Mouse (Mus musculus) midbrain, postnatal 0 days (tissue): ENCODE data around the gene A430078G23Rik. TPM values are rescaled to one million over a fixed set of nuclear protein-coding genes. Genes with fewer than 3 reads are reported as not detected.

Experiments
- ATAC-seq: fragments of 200-750 bp; cut with Nextera tagmentation; 2 replicates; pipeline ENCODE4 v1.8.0; 2017; ENCODE audit warnings: moderate number of reproducible peaks, mild to moderate bottlenecking, moderate TSS enrichment, moderate library complexity; ENCODE audit not compliant: low FRiP score
- DNase-seq: peaks from one replicate; pipeline ENCODE4 v3.0.0-alpha.2; 2015; ENCODE audit warnings: low spot score
- H3K27ac ChIP-seq: fragments of 300-500 bp; sonication (generic); 2 replicates; pipeline ENCODE4 v1.5.1; 2014; ENCODE audit warnings: low read depth, mild to moderate bottlenecking, low read length, mixed read lengths
- H3K27me3 ChIP-seq: fragments of 300-500 bp; sonication (generic); 2 replicates; pipeline ENCODE4 v1.6.1; 2014; ENCODE audit warnings: low read length, control low read depth, mixed read lengths; ENCODE audit not compliant: insufficient read depth
- H3K36me3 ChIP-seq: fragments of 300-500 bp; sonication (generic); 2 replicates; pipeline ENCODE4 v1.6.1; 2014; ENCODE audit warnings: low read length, control low read depth, mixed read lengths; ENCODE audit not compliant: insufficient read depth
- H3K4me1 ChIP-seq: fragments of 300-500 bp; sonication (generic); 2 replicates; pipeline ENCODE4 v1.6.1; 2014; ENCODE audit warnings: mild to moderate bottlenecking, control low read depth, antibody characterized with exemption, low read length, mixed read lengths; ENCODE audit not compliant: insufficient read depth
- H3K4me2 ChIP-seq: fragments of 300-500 bp; sonication (generic); 2 replicates; pipeline ENCODE4 v1.6.1; 2014; ENCODE audit warnings: low read depth, mild to moderate bottlenecking, low read length, mixed read lengths; ENCODE audit not compliant: poor library complexity, severe bottlenecking
- H3K4me3 ChIP-seq: fragments of 300-500 bp; sonication (generic); 2 replicates; pipeline ENCODE4 v1.5.1; 2014; ENCODE audit warnings: low read depth, mild to moderate bottlenecking, low read length, moderate library complexity
- H3K9ac ChIP-seq: fragments of 300-500 bp; sonication (generic); replicated peaks from 2 replicates; pipeline ENCODE4 v1.6.1; 2014; ENCODE audit warnings: mild to moderate bottlenecking, low read length, moderate library complexity, mixed read lengths; ENCODE audit not compliant: poor library complexity, severe bottlenecking
- H3K9me3 ChIP-seq: fragments of 300-500 bp; sonication (generic); 2 replicates; pipeline ENCODE4 v1.6.1; 2016; ENCODE audit warnings: low read length, control low read depth
- CTCF ChIP-seq: IDR thresholded peaks from 2 replicates; pipeline ENCODE4 v1.5.1; 2016; ENCODE audit warnings: antibody characterized with exemption, mild to moderate bottlenecking
- WGBS: fragments of 180-500 bp; shearing (Covaris S2); extraction: QIAGEN DNeasy Blood & Tissue Kit; methylation state at CpG from one replicate; pipeline ENCODE4 v1.1.7; 2014; 5-methylcytosine and 5-hydroxymethylcytosine counted together
- polyA plus RNA-seq: library from polyadenylated mRNA; unstranded; fragments of >200 nt; fragmentation: Nextera tagmentation; extraction: Ambion mirVana; gene quantifications from 2 replicates; pipeline ENCODE4 v1.2.1, GENCODE M21; 2015
- total RNA-seq: library from RNA; depleted of rRNA; stranded (reverse); fragments of >200 nt; gene quantifications from 2 replicates; pipeline ENCODE4 v1.2.3, GENCODE M21; 2014

Gene A430078G23Rik
- total and polyA plus RNA-seq, 2 experiments from 2014 or later = not detected

- TF ChIP-seq CTCF = peak; percentile 23; the same call in 1 of the 2 replicates
- WGBS = 1% methylated on average over 48 of the region's 48 CpGs
Observed at GRCm38 (mm10) chr8:3392771-3393710, 39.8 kb downstream of the A430078G23Rik start, which contains the start of gene Arhgef18. Gene Arhgef18 (plus strand): TSS chr8:3393006.

GRCm38 (mm10) chr8:3394600-3394999 lies 41.4 kb downstream of the A430078G23Rik start:
- DNase-seq = peak; percentile 63
- Histone ChIP-seq H3K9me3 (no peaks in the 10 kb centered on the region), H3K9ac (0 out of 2 replicates have a peak overlapping the region, but pooled peaks have one; percentile 3), H3K36me3 (no peaks in the 10 kb centered on the region), H3K27me3 (no peaks in the 10 kb centered on the region), H3K4me1 (peaks cover 7% of the 10 kb centered on the region; the same call in 1 of the 2 replicates), H3K27ac (no peak overlapping the region), H3K4me3 (no peak overlapping the region), H3K4me2 (peak overlapping the region; percentile 15; the same call in 1 of the 2 replicates)
- WGBS = 14% methylated on average over 6 of the region's 6 CpGs
- no peak for ATAC-seq
- no peak for TF ChIP-seq CTCF

More at GRCm38 (mm10) chr8:3392771-3393710, 39.8 kb downstream of the A430078G23Rik start, which contains the start of gene Arhgef18:
- Histone ChIP-seq H3K36me3 (no peaks in the 10 kb centered on the region), H3K27me3 (no peaks in the 10 kb centered on the region), H3K9ac (peak within 1 kb of the TSS; percentile 75), H3K4me3 (peak within 1 kb of the TSS; percentile 83), H3K4me1 (peaks cover 7% of the 10 kb centered on the region; the same call in 1 of the 2 replicates), H3K27ac (peak within 1 kb of the TSS; percentile 55; the same call in 1 of the 2 replicates), H3K9me3 (no peaks in the 10 kb centered on the region), H3K4me2 (peak within 1 kb of the TSS; percentile 87)
- ATAC-seq (peak; percentile 95), DNase-seq (peak; percentile 85)

- no peaks in the 10 kb centered on the region for H3K9me3 ChIP-seq
- no peak overlapping the region for H3K9ac ChIP-seq
- H3K36me3 ChIP-seq = no peaks in the 10 kb centered on the region
- DNase-seq (no peak), ATAC-seq (no peak)
- peaks cover 7% of the 10 kb centered on the region; the same call in 1 of the 2 replicates for H3K4me1 ChIP-seq
- H3K27me3 ChIP-seq = no peaks in the 10 kb centered on the region
- 15% methylated on average over 4 of the region's 4 CpGs for WGBS
- no peak overlapping the region for H3K4me3 ChIP-seq
- TF ChIP-seq CTCF = no peak
- peak overlapping the region; percentile 15; the same call in 1 of the 2 replicates for H3K4me2 ChIP-seq
- no peak overlapping the region for H3K27ac ChIP-seq
Observed at GRCm38 (mm10) chr8:3395246-3395645, 42.0 kb downstream of the A430078G23Rik start.

- Histone ChIP-seq H3K36me3 (no peaks in the 10 kb centered on the region), H3K4me1 (peaks cover 7% of the 10 kb centered on the region; the same call in 1 of the 2 replicates), H3K9me3 (no peaks in the 10 kb centered on the region), H3K9ac (no peak overlapping the region), H3K4me2 (no peak overlapping the region), H3K4me3 (no peak overlapping the region), H3K27ac (no peak overlapping the region), H3K27me3 (no peaks in the 10 kb centered on the region)
- no peak for TF ChIP-seq CTCF
- no peak for ATAC-seq
- no peak for DNase-seq
- WGBS = 86% methylated on average over 3 of the region's 3 CpGs
Observed at GRCm38 (mm10) chr8:3397597-3397996, 44.4 kb downstream of the A430078G23Rik start.

- no peak overlapping the region for H3K27ac ChIP-seq
- no peak for TF ChIP-seq CTCF
- DNase-seq (no peak), ATAC-seq (no peak)
- H3K9me3 ChIP-seq = no peaks in the 10 kb centered on the region
- no peaks in the 10 kb centered on the region for H3K27me3 ChIP-seq
- 32% methylated on average over 2 of the region's 2 CpGs for WGBS
- H3K4me1 ChIP-seq = no peaks in the 10 kb centered on the region
- no peak overlapping the region for H3K4me3 ChIP-seq
- no peak overlapping the region for H3K9ac ChIP-seq
- H3K36me3 ChIP-seq = no peaks in the 10 kb centered on the region
- no peak overlapping the region for H3K4me2 ChIP-seq
Observed at GRCm38 (mm10) chr8:3400509-3400908, 47.3 kb downstream of the A430078G23Rik start.

GRCm38 (mm10) chr8:3407417-3407816 lies 54.2 kb downstream of the A430078G23Rik start:
- no peak overlapping the region for H3K4me3 ChIP-seq
- 87% methylated on average over 3 of the region's 3 CpGs for WGBS
- no peak for ATAC-seq
- TF ChIP-seq CTCF = no peak
- H3K27ac ChIP-seq = no peak overlapping the region
- no peak overlapping the region for H3K4me2 ChIP-seq
- no peaks in the 10 kb centered on the region for H3K27me3 ChIP-seq
- H3K36me3 ChIP-seq = no peaks in the 10 kb centered on the region
- no peaks in the 10 kb centered on the region for H3K9me3 ChIP-seq
- no peaks in the 10 kb centered on the region for H3K4me1 ChIP-seq
- DNase-seq = no peak
- no peak overlapping the region for H3K9ac ChIP-seq
